Mouse (Mus musculus): ENCODE data around the gene Cabcoco1. TPM values are rescaled to one million over a fixed set of nuclear protein-coding genes. Genes with fewer than 3 reads are reported as not detected.

Cabcoco1 gene
- polyA plus RNA-seq (2012; rRNA removed) (0.30 and 0.41 TPM in 2 replicates), polyA plus RNA-seq (2014; fragmentation: Nextera tagmentation; extraction: Ambion mirVana) (0.66 and 1.1 TPM in 2 replicates)

DNA sequence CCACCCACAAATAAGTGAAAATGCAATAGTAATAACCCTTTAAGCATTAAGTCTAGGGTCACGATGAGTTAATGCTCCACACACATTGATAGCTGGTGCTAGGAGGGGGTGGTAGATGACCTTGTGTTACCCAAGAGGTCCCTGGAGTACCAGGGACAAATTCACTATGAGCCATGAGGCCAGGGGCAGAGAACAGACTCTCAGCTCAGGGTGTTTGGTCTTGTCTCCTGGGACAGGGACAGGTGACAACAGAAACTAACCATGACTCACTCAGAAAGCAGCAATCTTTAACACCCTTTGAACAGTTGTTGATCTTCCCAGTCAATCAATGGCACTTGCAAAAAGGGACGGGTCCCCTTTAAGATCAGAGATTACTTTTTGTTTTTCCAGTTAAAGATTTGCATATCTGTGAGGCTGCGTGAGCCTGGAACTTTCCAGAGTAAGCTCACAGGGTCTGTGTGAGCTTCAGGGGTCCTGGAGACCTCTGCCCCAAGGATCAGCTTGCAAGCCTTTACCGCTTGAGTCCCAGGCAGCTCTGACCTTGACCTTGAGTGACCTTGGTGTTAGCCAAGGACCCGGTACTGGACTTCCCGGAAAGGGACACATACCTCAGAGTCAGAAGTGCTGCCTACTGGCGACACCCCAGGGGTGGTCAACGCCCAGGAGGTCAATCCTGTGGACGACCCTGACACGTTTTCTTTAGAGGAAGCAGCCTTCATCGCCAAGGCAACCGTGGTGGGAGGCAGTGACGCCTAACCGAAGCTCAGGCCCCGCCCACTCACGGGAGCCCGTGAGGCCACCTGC is at the start of gene Cabcoco1:
Gene Cabcoco1, minus strand, starts transcription at position 758 of the 804 bp plus-strand sequence.
- no peak within 1 kb of the TSS for H3K9ac ChIP-seq (replicated peaks)
- ATAC-seq (ENCODE audit: insufficient read depth): peak; percentile 55
- H3K36me3 ChIP-seq (replicated peaks; ENCODE audit: control insufficient read depth, insufficient read depth, low read depth): no peaks in the 10 kb centered on the region

DNA sequence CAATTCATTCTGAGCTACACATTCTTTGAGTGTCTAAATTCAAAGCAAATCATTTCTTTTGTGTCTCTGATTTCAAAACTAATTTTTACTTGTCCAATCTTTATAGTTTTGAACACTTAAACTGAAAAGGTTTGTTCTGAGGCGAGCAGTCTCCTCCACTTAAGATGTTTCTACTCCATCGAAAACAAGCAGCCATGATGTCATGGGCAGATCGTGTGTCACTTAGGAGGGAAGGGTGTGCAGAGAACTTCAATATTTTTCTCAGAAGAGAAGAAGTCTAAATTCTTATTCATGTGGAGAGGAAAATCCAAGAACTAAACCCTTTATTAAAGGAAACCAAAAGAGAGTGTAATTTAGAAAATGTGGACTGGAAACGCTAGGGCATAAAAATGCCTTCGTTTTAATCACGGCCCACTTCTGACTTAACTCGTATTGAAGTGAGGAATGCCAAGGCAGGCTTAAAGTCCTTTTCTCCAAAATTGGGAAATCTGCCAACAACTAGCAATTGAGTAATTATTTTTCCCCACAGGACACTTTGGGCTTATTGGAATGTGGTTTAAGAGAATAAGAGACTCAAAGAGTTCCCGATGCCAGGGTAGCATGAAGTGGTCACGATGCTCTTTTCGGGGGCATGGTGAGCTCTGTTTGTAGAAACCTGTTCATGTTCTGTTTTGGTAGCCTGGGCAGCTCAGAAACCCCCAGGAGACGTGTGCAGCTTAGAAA is 48.0 kb upstream of the Cabcoco1 start:
- WGBS (ENCODE audit: insufficient replicate concordance): 68% methylated on average over 11 of the region's 11 CpGs
- no peak for DNase-seq (ENCODE audit: low read depth in 3 of 3, low spot score in 3 of 3)

More for the DNA sequence above, at the start of gene Cabcoco1:
- H3K4me3 ChIP-seq (ENCODE audit: insufficient read depth in 1 of 2, low read depth in 2 of 2, low read length in 2 of 2): peak within 1 kb of the TSS; percentile 34 to 54
- WGBS (ENCODE audit: insufficient replicate concordance): 6% methylated on average over 17 of the region's 17 CpGs
- H3K27me3 ChIP-seq (ENCODE audit: control insufficient read depth, insufficient read depth, low read length): no peaks in the 10 kb centered on the region
- no peaks in the 10 kb centered on the region for H3K9me3 ChIP-seq (ENCODE audit: control insufficient read depth, low read length)
- H3K27ac ChIP-seq: no peak within 1 kb of the TSS
- TF ChIP-seq CTCF (IDR thresholded peaks at IDR 0.05; ENCODE audit: low read depth) (no peak), EP300 (IDR thresholded peaks at IDR 0.05; ENCODE audit: low read depth) (no peak)
- H3K4me2 ChIP-seq (ENCODE audit: low read depth): peak within 1 kb of the TSS; percentile 53
- DNase-seq (ENCODE audit: low read depth in 3 of 3, low spot score in 3 of 3): peak in 2 of 3 experiments; percentile 13 to 25
- H3K4me1 ChIP-seq (replicated peaks; ENCODE audit: control insufficient read depth in 2 of 2, insufficient read depth in 2 of 2, low read length in 1 of 2): peaks cover 0 to 6% of the 10 kb centered on the region in 2 experiments; a peak in 2 of 4 replicates

DNA sequence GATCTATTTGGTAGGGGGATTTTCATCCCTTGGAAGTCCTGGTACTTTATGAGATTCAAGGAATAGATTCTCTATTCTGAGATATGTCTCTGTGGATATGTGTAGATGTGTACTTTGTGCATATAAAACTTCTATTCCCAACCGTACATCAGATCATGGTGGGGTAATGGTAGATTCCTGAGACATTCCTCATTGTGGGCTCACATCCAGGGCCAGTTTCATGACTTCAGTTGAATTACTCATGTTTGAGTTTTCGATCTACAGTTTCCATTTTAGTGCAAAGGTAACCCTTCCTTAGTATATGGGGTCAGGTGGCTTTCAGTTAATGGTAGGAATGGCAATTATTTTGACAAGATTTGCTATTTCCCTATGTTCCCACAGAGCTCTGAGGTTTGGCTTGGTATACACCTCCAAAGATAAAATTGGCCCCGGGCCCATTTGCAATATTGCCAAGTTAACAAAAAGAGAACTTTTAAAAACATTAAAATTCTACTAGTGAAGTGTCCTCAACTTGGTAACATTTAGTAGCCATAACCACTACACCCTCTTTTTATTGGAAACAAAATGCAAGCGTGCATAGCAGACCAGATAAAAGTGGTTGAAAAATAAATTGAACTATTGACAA is 45.8 kb upstream of the Cabcoco1 start:
- Histone ChIP-seq H3K4me2 (ENCODE audit: low read depth) (no peak overlapping the region), H3K9me3 (ENCODE audit: control insufficient read depth, low read length) (no peaks in the 10 kb centered on the region), H3K27ac (no peak overlapping the region), H3K27me3 (ENCODE audit: control insufficient read depth, insufficient read depth, low read length) (no peaks in the 10 kb centered on the region), H3K4me1 (replicated peaks; ENCODE audit: control insufficient read depth in 2 of 2, insufficient read depth in 2 of 2, low read length in 1 of 2) (no peaks in the 10 kb centered on the region), H3K9ac (replicated peaks) (no peak overlapping the region), H3K36me3 (replicated peaks; ENCODE audit: control insufficient read depth, insufficient read depth, low read depth) (no peaks in the 10 kb centered on the region), H3K4me3 (ENCODE audit: insufficient read depth in 1 of 2, low read depth in 2 of 2, low read length in 2 of 2) (no peak overlapping the region)
- DNase-seq (ENCODE audit: low read depth in 3 of 3, low spot score in 3 of 3) (no peak), ATAC-seq (ENCODE audit: insufficient read depth) (no peak)
- WGBS (ENCODE audit: insufficient replicate concordance): 52% methylated on average over 4 of the region's 4 CpGs
- TF ChIP-seq EP300 (IDR thresholded peaks at IDR 0.05; ENCODE audit: low read depth): no peak
- no peak for TF ChIP-seq CTCF (IDR thresholded peaks at IDR 0.05; ENCODE audit: low read depth)

More for the DNA sequence above, 48.0 kb upstream of the Cabcoco1 start:
- TF ChIP-seq EP300 (IDR thresholded peaks at IDR 0.05; ENCODE audit: low read depth): no peak
- no peak for TF ChIP-seq CTCF (IDR thresholded peaks at IDR 0.05; ENCODE audit: low read depth)
- Histone ChIP-seq H3K9ac (replicated peaks) (no peak overlapping the region), H3K4me3 (ENCODE audit: insufficient read depth in 1 of 2, low read depth in 2 of 2, low read length in 2 of 2) (no peak overlapping the region), H3K27ac (no peak overlapping the region), H3K9me3 (ENCODE audit: control insufficient read depth, low read length) (no peaks in the 10 kb centered on the region), H3K36me3 (replicated peaks; ENCODE audit: control insufficient read depth, insufficient read depth, low read depth) (no peaks in the 10 kb centered on the region), H3K4me1 (replicated peaks; ENCODE audit: control insufficient read depth in 2 of 2, insufficient read depth in 2 of 2, low read length in 1 of 2) (no peaks in the 10 kb centered on the region), H3K27me3 (ENCODE audit: control insufficient read depth, insufficient read depth, low read length) (no peaks in the 10 kb centered on the region), H3K4me2 (ENCODE audit: low read depth) (no peak overlapping the region)
- no peak for ATAC-seq (ENCODE audit: insufficient read depth)

DNA sequence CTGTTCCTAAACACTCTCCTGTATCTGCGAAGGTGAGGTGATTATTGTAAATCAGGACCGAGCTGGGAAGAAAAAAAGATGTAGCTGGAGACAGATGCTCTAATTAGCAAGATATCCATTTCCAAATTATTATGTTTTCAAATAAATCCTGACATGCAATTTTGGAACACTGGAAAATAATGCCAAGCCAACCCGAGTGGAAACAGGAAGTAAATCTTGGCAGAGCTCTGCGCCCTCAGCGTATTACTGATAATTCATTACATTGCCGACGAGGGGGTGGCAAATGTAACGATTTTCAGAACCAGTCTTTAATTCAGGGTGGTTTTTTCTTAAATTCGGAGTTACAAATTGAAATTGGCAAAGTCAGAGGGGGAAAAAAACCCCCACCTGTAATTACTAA is 35.6 kb upstream of the Cabcoco1 start:
- Histone ChIP-seq H3K9me3 (ENCODE audit: control insufficient read depth, low read length) (no peaks in the 10 kb centered on the region), H3K4me3 (ENCODE audit: insufficient read depth in 1 of 2, low read depth in 2 of 2, low read length in 2 of 2) (no peak overlapping the region), H3K4me1 (replicated peaks; ENCODE audit: control insufficient read depth in 2 of 2, insufficient read depth in 2 of 2, low read length in 1 of 2) (no peaks in the 10 kb centered on the region), H3K27ac (no peak overlapping the region), H3K27me3 (ENCODE audit: control insufficient read depth, insufficient read depth, low read length) (no peaks in the 10 kb centered on the region), H3K9ac (replicated peaks) (no peak overlapping the region), H3K36me3 (replicated peaks; ENCODE audit: control insufficient read depth, insufficient read depth, low read depth) (no peaks in the 10 kb centered on the region), H3K4me2 (ENCODE audit: low read depth) (no peak overlapping the region)
- ATAC-seq (ENCODE audit: insufficient read depth) (no peak), DNase-seq (ENCODE audit: low read depth in 3 of 3, low spot score in 3 of 3) (no peak)
- 60% methylated on average over 9 of the region's 9 CpGs for WGBS (ENCODE audit: insufficient replicate concordance)
- no peak for TF ChIP-seq CTCF (IDR thresholded peaks at IDR 0.05; ENCODE audit: low read depth)
- no peak for TF ChIP-seq EP300 (IDR thresholded peaks at IDR 0.05; ENCODE audit: low read depth)

DNA sequence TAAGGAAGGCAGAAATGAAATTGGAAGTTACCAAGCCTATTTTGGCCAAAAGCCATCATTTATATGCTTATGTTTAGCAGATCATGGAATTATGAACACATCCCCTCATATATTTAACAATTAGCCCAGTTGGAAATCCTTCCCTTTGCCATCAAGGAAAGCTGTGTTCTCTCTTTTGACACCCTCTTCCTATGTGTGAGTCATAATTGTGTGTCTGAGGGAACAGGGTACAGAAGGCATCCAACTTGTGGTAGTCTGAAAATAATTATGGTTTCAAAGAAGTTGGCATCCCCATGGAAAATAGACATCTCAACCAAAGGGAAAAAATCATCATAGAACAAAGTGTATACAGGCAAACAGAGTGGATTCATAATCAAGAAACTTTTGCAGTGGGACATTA is 26.5 kb upstream of the Cabcoco1 start:
- Histone ChIP-seq H3K4me2 (ENCODE audit: low read depth) (no peak overlapping the region), H3K4me1 (replicated peaks; ENCODE audit: control insufficient read depth in 2 of 2, insufficient read depth in 2 of 2, low read length in 1 of 2) (no peaks in the 10 kb centered on the region), H3K27me3 (ENCODE audit: control insufficient read depth, insufficient read depth, low read length) (no peaks in the 10 kb centered on the region), H3K9ac (replicated peaks) (no peak overlapping the region), H3K9me3 (ENCODE audit: control insufficient read depth, low read length) (no peaks in the 10 kb centered on the region), H3K27ac (no peak overlapping the region), H3K4me3 (ENCODE audit: insufficient read depth in 1 of 2, low read depth in 2 of 2, low read length in 2 of 2) (no peak overlapping the region), H3K36me3 (replicated peaks; ENCODE audit: control insufficient read depth, insufficient read depth, low read depth) (no peaks in the 10 kb centered on the region)
- DNase-seq (ENCODE audit: low read depth in 3 of 3, low spot score in 3 of 3): no peak
- TF ChIP-seq EP300 (IDR thresholded peaks at IDR 0.05; ENCODE audit: low read depth) (no peak), CTCF (IDR thresholded peaks at IDR 0.05; ENCODE audit: low read depth) (no peak)
- no peak for ATAC-seq (ENCODE audit: insufficient read depth)

Measured in liver, embryonic 14.5 days (tissue).